Mouse (Mus musculus) embryonic facial prominence, embryonic 13.5 days (tissue): Measurements from ENCODE around the gene Abtb1. TPM values are rescaled to one million over a fixed set of nuclear protein-coding genes. Genes with fewer than 3 reads are reported as not detected.

Experiments used
- ATAC-seq: fragments of 200-750 bp; cut with Nextera tagmentation; 2 replicates; pipeline ENCODE4 v1.8.0; 2017; ENCODE audit warnings: low read depth; ENCODE audit not compliant: insufficient number of reproducible peaks, insufficient read depth, low FRiP score, low TSS enrichment
- H3K27ac ChIP-seq: fragments of 300-500 bp; sonication (generic); 2 replicates; pipeline ENCODE4 v1.5.1; 2015; ENCODE audit warnings: moderate library complexity, mild to moderate bottlenecking, inconsistent platforms
- H3K27me3 ChIP-seq: fragments of 300-500 bp; sonication (generic); 2 replicates; pipeline ENCODE4 v1.6.1; 2015; ENCODE audit warnings: mild to moderate bottlenecking, inconsistent platforms
- H3K36me3 ChIP-seq: fragments of 300-500 bp; sonication (generic); 2 replicates; pipeline ENCODE4 v1.6.1; 2015; ENCODE audit warnings: mild to moderate bottlenecking, inconsistent platforms
- H3K4me1 ChIP-seq: fragments of 300-500 bp; sonication (generic); 2 replicates; pipeline ENCODE4 v1.6.1; 2015; ENCODE audit warnings: inconsistent platforms
- H3K4me2 ChIP-seq: fragments of 300-500 bp; sonication (generic); 2 replicates; pipeline ENCODE4 v1.6.1; 2015; ENCODE audit warnings: moderate library complexity, mild to moderate bottlenecking, inconsistent platforms
- H3K4me3 ChIP-seq: fragments of 300-500 bp; sonication (generic); 2 replicates; pipeline ENCODE4 v1.5.1; 2015; ENCODE audit warnings: mild to moderate bottlenecking, inconsistent platforms
- H3K9ac ChIP-seq: fragments of 300-500 bp; sonication (generic); 2 replicates; pipeline ENCODE4 v1.6.1; 2015; ENCODE audit warnings: mild to moderate bottlenecking, inconsistent platforms
- H3K9me3 ChIP-seq: fragments of 300-500 bp; sonication (generic); 2 replicates; pipeline ENCODE4 v1.6.1; 2016; ENCODE audit warnings: inconsistent platforms
- WGBS: fragments of 180-500 bp; shearing (Covaris S2); methylation state at CpG from one replicate; pipeline ENCODE4 v1.1.7; 2015; ENCODE audit warnings: mixed read lengths; 5-methylcytosine and 5-hydroxymethylcytosine counted together
- polyA plus RNA-seq: library from polyadenylated mRNA; unstranded; fragments of >200 nt; fragmentation: Nextera tagmentation; extraction: Ambion mirVana; gene quantifications from 2 replicates; pipeline ENCODE4 v1.2.1, GENCODE M21; 2015

Gene Abtb1
- polyA plus RNA-seq, 1 experiment from 2014 or later: 34.4 TPM

DNA sequence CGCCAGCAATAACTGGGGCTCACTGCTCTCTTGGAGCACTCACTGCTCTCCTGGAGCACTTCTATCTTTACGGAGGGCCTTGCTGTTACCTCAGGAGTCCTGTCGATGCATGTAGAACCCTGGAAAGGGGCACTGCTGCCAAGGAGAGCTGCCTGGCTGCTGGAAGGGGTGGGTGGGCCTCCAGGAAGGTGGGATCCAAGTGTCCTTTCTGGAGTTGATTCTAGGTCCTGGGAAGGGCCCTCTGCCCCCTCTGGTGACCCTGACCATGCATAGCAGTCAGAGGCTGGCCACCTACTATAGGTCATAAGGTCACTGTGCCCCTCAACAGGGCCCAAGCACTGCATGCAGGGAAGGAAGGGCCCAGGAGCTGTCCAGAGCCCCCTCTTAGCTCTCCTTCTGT is 14.8 kb downstream of the Abtb1 start:
- H3K27me3 ChIP-seq: no peaks in the 10 kb centered on the region
- peak overlapping the region; percentile 45 for H3K27ac ChIP-seq
- H3K4me3 ChIP-seq: no peak overlapping the region
- 54% methylated on average over 3 of the region's 3 CpGs for WGBS
- no peaks in the 10 kb centered on the region for H3K9me3 ChIP-seq
- peaks cover 14% of the 10 kb centered on the region for H3K4me1 ChIP-seq
- H3K36me3 ChIP-seq: no peaks in the 10 kb centered on the region
- no peak overlapping the region for H3K4me2 ChIP-seq
- no peak for ATAC-seq
- H3K9ac ChIP-seq: peak overlapping the region; percentile 52; the same call in 1 of the 2 replicates

DNA sequence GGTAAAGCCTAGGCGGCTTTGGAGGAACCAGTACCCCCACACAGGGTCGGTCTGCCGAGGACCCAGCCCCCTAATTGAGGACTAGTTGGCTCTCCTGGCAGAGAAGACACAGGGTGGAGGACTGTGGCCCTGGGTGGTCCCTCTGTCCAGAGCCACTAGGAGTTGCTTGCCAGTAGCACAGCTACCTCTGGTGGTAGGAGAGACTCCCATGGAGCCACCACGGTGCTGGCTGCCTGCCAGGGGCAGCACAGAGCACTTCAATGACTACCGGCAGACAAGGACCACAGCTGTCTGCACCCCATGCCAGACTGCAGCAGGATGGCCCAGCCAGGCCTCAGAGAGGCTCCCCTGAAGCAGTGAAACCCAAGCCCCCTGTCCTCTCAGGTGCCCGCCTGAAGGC is 15.2 kb downstream of the Abtb1 start:
- H3K4me2 ChIP-seq: no peak overlapping the region
- peaks cover 14% of the 10 kb centered on the region for H3K4me1 ChIP-seq
- peak; percentile 56 for ATAC-seq
- H3K27ac ChIP-seq: peak overlapping the region; percentile 45
- peak overlapping the region; percentile 52; the same call in 1 of the 2 replicates for H3K9ac ChIP-seq
- no peaks in the 10 kb centered on the region for H3K27me3 ChIP-seq
- H3K36me3 ChIP-seq: no peaks in the 10 kb centered on the region
- no peak overlapping the region for H3K4me3 ChIP-seq
- WGBS: 24% methylated on average over 6 of the region's 6 CpGs
- H3K9me3 ChIP-seq: no peaks in the 10 kb centered on the region

DNA sequence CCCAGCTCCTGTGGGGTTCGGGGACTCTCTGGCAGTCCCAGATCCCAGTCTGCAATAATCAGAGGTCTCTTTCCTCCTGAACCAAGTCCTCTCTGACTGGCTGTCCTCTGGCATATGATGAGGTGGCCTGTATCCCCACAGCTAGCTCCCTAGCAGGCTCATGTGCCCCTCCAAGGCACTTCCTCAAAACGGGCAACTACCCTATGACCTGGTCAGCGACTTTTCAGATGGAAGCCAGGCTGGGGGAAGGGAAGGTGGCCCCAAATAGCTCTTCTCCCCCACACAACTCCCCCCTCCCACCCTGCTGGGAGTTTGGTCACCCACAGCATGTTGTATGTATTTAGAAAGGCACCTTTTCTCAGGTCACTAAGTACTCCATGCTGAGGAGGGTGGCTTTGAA is 15.7 kb downstream of the Abtb1 start:
- Histone ChIP-seq H3K27ac (no peak overlapping the region), H3K36me3 (no peaks in the 10 kb centered on the region), H3K9ac (no peak overlapping the region), H3K4me1 (peaks cover 15% of the 10 kb centered on the region), H3K4me3 (no peak overlapping the region), H3K4me2 (no peak overlapping the region), H3K9me3 (no peaks in the 10 kb centered on the region), H3K27me3 (no peaks in the 10 kb centered on the region)
- WGBS: 50% methylated on average over 3 of the region's 3 CpGs
- no peak for ATAC-seq

DNA sequence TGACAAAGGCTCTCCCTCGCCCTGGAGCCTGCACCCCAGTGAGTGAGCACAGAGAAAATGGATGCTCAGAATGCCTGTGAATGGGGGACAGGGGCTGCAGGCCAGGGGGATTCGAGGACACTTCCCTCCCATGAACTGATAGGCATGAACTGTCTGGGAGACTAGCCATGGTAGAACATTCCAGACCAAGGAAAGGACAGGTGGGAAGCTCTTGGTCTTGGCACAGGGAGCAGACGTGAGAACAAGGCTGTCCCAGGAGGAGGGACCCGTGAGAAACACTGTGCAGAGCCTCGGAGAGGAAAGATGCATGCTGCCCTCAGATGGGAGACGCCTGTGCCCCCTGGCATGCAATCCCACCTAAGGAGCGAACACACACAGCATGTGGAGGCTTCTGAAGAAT is 17.6 kb downstream of the Abtb1 start:
- H3K27me3 ChIP-seq: no peaks in the 10 kb centered on the region
- 64% methylated on average over 7 of the region's 7 CpGs for WGBS
- no peak overlapping the region for H3K4me3 ChIP-seq
- H3K9me3 ChIP-seq: no peaks in the 10 kb centered on the region
- no peak overlapping the region for H3K9ac ChIP-seq
- no peaks in the 10 kb centered on the region for H3K36me3 ChIP-seq
- no peak overlapping the region for H3K4me2 ChIP-seq
- ATAC-seq: no peak
- H3K4me1 ChIP-seq: peaks cover 16% of the 10 kb centered on the region
- H3K27ac ChIP-seq: no peak overlapping the region

DNA sequence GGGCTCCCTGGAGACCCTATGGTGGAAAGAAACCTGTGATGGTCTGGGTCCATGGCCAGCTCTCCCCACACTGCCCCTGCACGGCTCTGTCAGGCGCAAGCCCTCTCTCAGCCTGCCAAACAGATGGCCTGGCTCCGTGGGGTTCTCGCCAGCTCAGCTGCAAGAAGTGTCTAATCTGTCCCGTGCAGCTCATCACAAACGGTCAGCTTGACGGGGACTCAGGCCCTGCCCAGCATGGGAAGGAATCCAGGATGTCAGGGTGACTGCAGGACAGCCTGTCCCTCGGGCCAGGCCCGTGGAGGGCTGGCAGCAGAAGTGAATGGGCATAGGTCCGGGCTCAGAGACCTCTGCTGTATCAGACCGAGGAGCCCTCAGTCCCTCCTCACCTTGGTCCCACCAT is 19.9 kb downstream of the Abtb1 start:
- Histone ChIP-seq H3K9ac (no peak overlapping the region), H3K4me1 (peaks cover 8% of the 10 kb centered on the region), H3K27me3 (no peaks in the 10 kb centered on the region; the same call in 1 of the 2 replicates), H3K36me3 (no peaks in the 10 kb centered on the region), H3K4me2 (no peak overlapping the region), H3K9me3 (no peaks in the 10 kb centered on the region), H3K4me3 (no peak overlapping the region), H3K27ac (no peak overlapping the region)
- no peak for ATAC-seq
- WGBS: 84% methylated on average over 11 of the region's 11 CpGs

DNA sequence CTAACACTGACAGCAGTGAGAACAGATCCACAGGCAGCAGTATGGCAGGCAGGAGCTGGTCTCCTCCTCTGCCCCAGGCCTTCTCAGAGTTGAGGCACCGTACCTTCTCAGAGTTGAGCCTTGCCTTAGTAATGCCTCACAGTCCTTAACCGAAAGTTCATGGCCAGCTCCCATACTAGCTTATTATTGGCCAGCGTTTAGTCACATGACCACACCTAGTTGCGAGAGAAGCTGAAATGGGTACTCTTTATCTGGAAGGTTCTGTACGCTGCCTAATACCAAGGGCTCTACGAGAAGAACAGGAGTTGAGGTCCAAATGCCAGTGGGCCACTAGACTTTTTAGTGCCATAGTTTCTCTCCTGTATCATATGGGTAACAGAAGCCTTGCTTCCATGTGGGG is 20.5 kb downstream of the Abtb1 start:
- no peak overlapping the region for H3K27ac ChIP-seq
- no peak overlapping the region for H3K4me2 ChIP-seq
- H3K4me1 ChIP-seq: 0 out of 2 replicates have a peak, but pooled peaks cover 2% of the 10 kb centered on the region
- H3K36me3 ChIP-seq: no peaks in the 10 kb centered on the region
- WGBS: 89% methylated on average over 6 of the region's 6 CpGs
- H3K9me3 ChIP-seq: no peaks in the 10 kb centered on the region
- no peaks in the 10 kb centered on the region; the same call in 1 of the 2 replicates for H3K27me3 ChIP-seq
- no peak for ATAC-seq
- no peak overlapping the region for H3K9ac ChIP-seq
- no peak overlapping the region for H3K4me3 ChIP-seq

DNA sequence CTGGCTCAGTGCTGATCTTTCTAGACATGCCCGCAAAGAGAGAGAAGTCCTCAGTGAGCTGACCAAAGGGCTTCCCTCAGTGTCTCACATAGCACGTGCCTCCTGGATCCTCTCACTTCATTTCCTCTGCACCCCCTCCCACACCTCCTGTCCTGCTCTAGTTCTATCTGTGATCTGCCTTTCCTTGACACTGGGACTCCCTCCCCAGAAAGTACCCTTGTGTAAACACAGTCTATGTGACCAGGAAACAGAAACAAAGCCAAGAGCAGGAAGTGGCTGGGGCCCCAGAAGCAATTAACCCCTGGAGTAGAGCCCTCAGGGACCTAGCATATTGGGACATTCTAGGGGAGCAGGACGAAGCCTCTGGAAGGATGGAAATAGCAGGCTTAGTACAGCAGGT is 20.9 kb downstream of the Abtb1 start:
- H3K4me2 ChIP-seq: no peak overlapping the region
- H3K27ac ChIP-seq: no peak overlapping the region
- H3K36me3 ChIP-seq: no peaks in the 10 kb centered on the region
- no peak overlapping the region for H3K4me3 ChIP-seq
- H3K4me1 ChIP-seq: 0 out of 2 replicates have a peak, but pooled peaks cover 2% of the 10 kb centered on the region
- H3K9ac ChIP-seq: no peak overlapping the region
- no peaks in the 10 kb centered on the region; the same call in 1 of the 2 replicates for H3K27me3 ChIP-seq
- 25% methylated on average over 3 of the region's 3 CpGs for WGBS
- no peak for ATAC-seq
- no peaks in the 10 kb centered on the region for H3K9me3 ChIP-seq

DNA sequence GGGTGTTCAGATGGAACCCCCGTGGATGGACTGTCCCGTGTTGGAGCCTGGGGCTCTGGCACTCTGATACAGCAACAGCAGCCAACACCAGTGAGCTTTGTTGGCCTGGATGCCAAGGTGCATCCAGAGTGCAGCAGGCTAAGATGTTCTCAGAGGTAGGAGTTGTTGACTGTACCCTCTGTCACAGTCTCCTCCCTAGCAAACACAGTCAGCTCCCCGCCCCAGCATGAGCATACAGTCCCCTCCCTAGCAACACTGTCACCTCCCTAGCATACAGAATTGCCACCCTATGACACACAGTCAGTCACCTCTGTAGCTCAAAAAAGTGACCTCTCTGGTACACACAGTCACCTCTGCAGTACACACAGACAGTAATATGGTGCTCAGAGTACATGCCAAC is 24.9 kb downstream of the Abtb1 start:
- peaks cover 4% of the 10 kb centered on the region; the same call in 1 of the 2 replicates for H3K4me1 ChIP-seq
- 92% methylated on average over 3 of the region's 3 CpGs for WGBS
- no peak overlapping the region for H3K9ac ChIP-seq
- no peaks in the 10 kb centered on the region; the same call in 1 of the 2 replicates for H3K27me3 ChIP-seq
- H3K36me3 ChIP-seq: no peaks in the 10 kb centered on the region
- no peak overlapping the region for H3K27ac ChIP-seq
- no peaks in the 10 kb centered on the region for H3K9me3 ChIP-seq
- no peak overlapping the region for H3K4me2 ChIP-seq
- no peak for ATAC-seq
- H3K4me3 ChIP-seq: no peak overlapping the region

DNA sequence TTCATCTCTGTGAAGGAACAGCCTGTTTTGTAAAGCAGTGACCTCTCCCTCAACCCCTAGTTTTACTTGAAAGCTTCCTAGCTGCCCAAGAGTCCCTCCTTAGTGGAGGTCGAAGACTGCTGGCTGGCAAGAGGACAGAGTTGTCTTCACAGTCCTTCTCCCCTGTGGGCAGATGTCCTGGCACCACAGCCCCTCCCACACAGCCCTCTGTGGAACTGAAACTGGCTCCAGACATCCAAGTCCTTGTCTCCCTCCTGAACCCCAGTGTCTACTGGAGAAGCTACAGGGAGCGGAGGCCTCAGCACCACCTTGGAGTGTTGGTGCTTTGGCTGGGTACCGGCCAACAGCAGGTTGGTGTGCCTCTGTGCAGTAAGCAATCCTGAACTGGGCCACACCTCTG is 26.3 kb downstream of the Abtb1 start:
- Histone ChIP-seq H3K9me3 (no peaks in the 10 kb centered on the region), H3K27me3 (no peaks in the 10 kb centered on the region; the same call in 1 of the 2 replicates), H3K4me2 (no peak overlapping the region), H3K36me3 (no peaks in the 10 kb centered on the region), H3K4me3 (no peak overlapping the region), H3K4me1 (peaks cover 11% of the 10 kb centered on the region; the same call in 1 of the 2 replicates), H3K9ac (no peak overlapping the region), H3K27ac (no peak overlapping the region)
- 81% methylated on average over 3 of the region's 3 CpGs for WGBS
- no peak for ATAC-seq

DNA sequence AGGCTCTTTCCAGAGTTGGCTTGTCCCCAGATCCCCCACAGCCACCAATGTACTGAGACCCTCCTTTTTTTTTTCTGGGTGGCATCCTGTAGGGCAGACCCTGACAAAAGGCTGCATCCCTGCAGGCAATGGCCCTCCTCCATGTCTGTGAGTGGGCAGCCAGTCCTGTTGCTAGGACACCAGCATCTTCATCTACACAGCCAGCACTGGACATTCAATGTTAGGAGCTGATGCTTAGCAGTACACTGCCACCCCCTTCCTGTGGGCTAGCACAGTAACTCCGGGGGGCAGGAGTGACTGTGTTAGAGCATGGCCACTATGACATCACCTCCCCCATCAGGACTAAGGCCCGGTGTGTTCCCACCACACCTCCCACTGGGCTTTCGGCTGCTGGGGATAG is 26.7 kb downstream of the Abtb1 start:
- Histone ChIP-seq H3K27me3 (no peaks in the 10 kb centered on the region; the same call in 1 of the 2 replicates), H3K9ac (no peak overlapping the region), H3K9me3 (no peaks in the 10 kb centered on the region), H3K4me1 (peaks cover 14% of the 10 kb centered on the region; the same call in 1 of the 2 replicates), H3K36me3 (no peaks in the 10 kb centered on the region), H3K4me3 (no peak overlapping the region), H3K27ac (no peak overlapping the region), H3K4me2 (no peak overlapping the region)
- no peak for ATAC-seq
- WGBS: 71% methylated on average over 3 of the region's 3 CpGs

DNA sequence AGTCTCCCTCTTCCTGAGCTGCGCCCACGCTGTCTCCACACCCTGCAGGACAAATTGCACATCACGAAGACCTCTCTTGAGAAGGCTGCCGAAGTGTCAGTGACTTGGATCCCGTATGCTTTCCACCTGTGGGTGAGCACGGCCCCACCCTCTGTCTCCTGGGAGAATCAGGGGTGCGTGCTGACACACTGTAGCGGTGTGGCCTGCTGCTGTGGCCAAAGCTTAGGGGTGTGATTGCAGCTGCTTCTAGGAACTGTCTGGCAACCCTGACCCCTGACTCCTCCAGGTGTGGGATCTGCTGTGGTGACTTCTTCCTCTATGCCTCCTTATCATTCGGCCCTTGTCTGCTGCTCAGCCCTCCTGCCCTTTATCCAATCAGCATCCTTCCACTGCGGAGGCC is 28.0 kb downstream of the Abtb1 start:
- WGBS: 85% methylated on average over 10 of the region's 10 CpGs
- Histone ChIP-seq H3K9me3 (no peaks in the 10 kb centered on the region), H3K27ac (no peak overlapping the region), H3K27me3 (no peaks in the 10 kb centered on the region; the same call in 1 of the 2 replicates), H3K9ac (no peak overlapping the region), H3K36me3 (no peaks in the 10 kb centered on the region), H3K4me2 (no peak overlapping the region), H3K4me1 (peaks cover 17% of the 10 kb centered on the region; the same call in 1 of the 2 replicates), H3K4me3 (no peak overlapping the region)
- no peak for ATAC-seq

DNA sequence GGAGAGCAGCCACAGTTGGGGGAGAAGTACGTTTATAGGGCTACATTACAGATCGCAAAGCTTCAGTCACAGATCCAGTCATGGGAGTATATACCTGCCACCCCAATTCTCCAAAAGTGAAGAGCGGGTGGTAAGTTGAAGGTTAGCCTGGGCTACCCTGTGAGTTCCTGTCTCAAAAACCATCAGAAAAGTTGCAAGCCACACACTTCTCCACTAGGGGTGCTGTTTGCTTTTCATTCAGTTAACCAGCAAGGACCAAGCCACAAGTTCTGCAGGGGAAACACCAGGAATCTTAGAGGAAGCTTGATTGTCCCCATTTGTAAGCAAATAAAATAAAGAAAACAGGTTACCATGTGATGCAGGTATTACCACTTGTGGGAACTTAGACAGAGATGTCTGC is 28.9 kb downstream of the Abtb1 start:
- H3K36me3 ChIP-seq: no peaks in the 10 kb centered on the region
- H3K27ac ChIP-seq: no peak overlapping the region
- H3K9ac ChIP-seq: no peak overlapping the region
- no peak for ATAC-seq
- H3K4me3 ChIP-seq: no peak overlapping the region
- WGBS: 68% methylated on average over 3 of the region's 3 CpGs
- no peak overlapping the region for H3K4me2 ChIP-seq
- no peaks in the 10 kb centered on the region; the same call in 1 of the 2 replicates for H3K27me3 ChIP-seq
- peaks cover 17% of the 10 kb centered on the region; the same call in 1 of the 2 replicates for H3K4me1 ChIP-seq
- no peaks in the 10 kb centered on the region for H3K9me3 ChIP-seq
